Mouse (Mus musculus) embryonic facial prominence, embryonic 15.5 days (tissue): ENCODE data around the gene Gm10282. TPM values are rescaled to one million over a fixed set of nuclear protein-coding genes. Genes with fewer than 3 reads are reported as not detected.

Source experiments
- ATAC-seq: fragments of 200-750 bp; cut with Nextera tagmentation; 2 replicates; pipeline ENCODE4 v1.8.0; 2017; ENCODE audit warnings: low read depth, moderate TSS enrichment; ENCODE audit not compliant: insufficient number of reproducible peaks, low FRiP score, low TSS enrichment
- H3K27ac ChIP-seq: fragments of 300-500 bp; sonication (generic); replicated peaks from 2 replicates; pipeline ENCODE4 v1.5.1; 2015; ENCODE audit warnings: mild to moderate bottlenecking, inconsistent platforms
- H3K27me3 ChIP-seq: fragments of 300-500 bp; sonication (generic); 2 replicates; pipeline ENCODE4 v1.6.1; 2015; ENCODE audit warnings: inconsistent platforms
- H3K36me3 ChIP-seq: fragments of 300-500 bp; sonication (generic); 2 replicates; pipeline ENCODE4 v1.6.1; 2015; ENCODE audit warnings: mild to moderate bottlenecking, inconsistent platforms
- H3K4me1 ChIP-seq: fragments of 300-500 bp; sonication (generic); 2 replicates; pipeline ENCODE4 v1.6.1; 2015; ENCODE audit warnings: inconsistent platforms
- H3K4me2 ChIP-seq: fragments of 300-500 bp; sonication (generic); replicated peaks from 2 replicates; pipeline ENCODE4 v1.6.1; 2015; ENCODE audit warnings: mild to moderate bottlenecking, inconsistent platforms
- H3K4me3 ChIP-seq: fragments of 300-500 bp; sonication (generic); replicated peaks from 2 replicates; pipeline ENCODE4 v1.5.1; 2015; ENCODE audit warnings: mild to moderate bottlenecking, inconsistent platforms
- H3K9ac ChIP-seq: fragments of 300-500 bp; sonication (generic); 2 replicates; pipeline ENCODE4 v1.6.1; 2015; ENCODE audit warnings: inconsistent platforms
- H3K9me3 ChIP-seq: fragments of 300-500 bp; sonication (generic); replicated peaks from 2 replicates; pipeline ENCODE4 v1.6.1; 2016; ENCODE audit warnings: inconsistent platforms
- WGBS: fragments of 180-500 bp; shearing (Covaris S2); methylation state at CpG from one replicate; pipeline ENCODE4 v1.1.7; 2015; 5-methylcytosine and 5-hydroxymethylcytosine counted together
- polyA plus RNA-seq: library from polyadenylated mRNA; unstranded; fragments of >200 nt; fragmentation: Nextera tagmentation; extraction: Ambion mirVana; gene quantifications from 2 replicates; pipeline ENCODE4 v1.2.1, GENCODE M21; 2015

Gm10282 gene
- polyA plus RNA-seq, 1 experiment from 2014 or later = 22.9 TPM

- Histone ChIP-seq H3K4me3 (no peak overlapping the region), H3K36me3 (no peaks in the 10 kb centered on the region), H3K4me1 (peaks cover 6% of the 10 kb centered on the region; the same call in 1 of the 2 replicates), H3K27me3 (no peaks in the 10 kb centered on the region), H3K27ac (no peak overlapping the region), H3K9me3 (no peaks in the 10 kb centered on the region), H3K4me2 (no peak overlapping the region), H3K9ac (no peak overlapping the region)
- WGBS = 78% methylated on average over 3 of the region's 3 CpGs
- no peak for ATAC-seq
Measured at GRCm38 (mm10) chr8:72312926-72313518, 8.0 kb upstream of the Gm10282 start.

- no peaks in the 10 kb centered on the region for H3K27me3 ChIP-seq
- H3K9me3 ChIP-seq = no peaks in the 10 kb centered on the region
- H3K9ac ChIP-seq = no peak overlapping the region
- no peak overlapping the region for H3K4me2 ChIP-seq
- peaks cover 6% of the 10 kb centered on the region; the same call in 1 of the 2 replicates for H3K4me1 ChIP-seq
- H3K36me3 ChIP-seq = no peaks in the 10 kb centered on the region
- 34% methylated on average over 8 of the region's 8 CpGs for WGBS
- H3K4me3 ChIP-seq = no peak overlapping the region
- H3K27ac ChIP-seq = no peak overlapping the region
- ATAC-seq = peak; percentile 18; the same call in 1 of the 2 replicates
Measured at GRCm38 (mm10) chr8:72310849-72311506, 5.9 kb upstream of the Gm10282 start.

- no peak overlapping the region for H3K9ac ChIP-seq
- H3K4me2 ChIP-seq = no peak overlapping the region
- no peak overlapping the region for H3K4me3 ChIP-seq
- WGBS = 59% methylated on average over 6 of the region's 6 CpGs
- no peak overlapping the region; the same call in 1 of the 2 replicates for H3K27ac ChIP-seq
- H3K4me1 ChIP-seq = peaks cover 9% of the 10 kb centered on the region
- ATAC-seq = peak; percentile 49; the same call in 1 of the 2 replicates
- no peaks in the 10 kb centered on the region for H3K36me3 ChIP-seq
- H3K9me3 ChIP-seq = no peaks in the 10 kb centered on the region
- H3K27me3 ChIP-seq = no peaks in the 10 kb centered on the region
Measured at GRCm38 (mm10) chr8:72308276-72308675, 3.2 kb upstream of the Gm10282 start.

GRCm38 (mm10) chr8:72306913-72307312 is 1.9 kb upstream of the Gm10282 start:
- Histone ChIP-seq H3K9me3 (no peaks in the 10 kb centered on the region), H3K4me1 (peaks cover 14% of the 10 kb centered on the region), H3K27me3 (no peaks in the 10 kb centered on the region), H3K27ac (no peak overlapping the region), H3K36me3 (no peaks in the 10 kb centered on the region), H3K9ac (no peak overlapping the region), H3K4me2 (no peak overlapping the region), H3K4me3 (no peak overlapping the region)
- ATAC-seq = no peak
- 75% methylated on average over 5 of the region's 5 CpGs for WGBS

- peak; percentile 75 for ATAC-seq
- no peak overlapping the region for H3K9ac ChIP-seq
- WGBS = 31% methylated on average over 8 of the region's 8 CpGs
- H3K27me3 ChIP-seq = no peaks in the 10 kb centered on the region
- H3K4me1 ChIP-seq = peaks cover 8% of the 10 kb centered on the region
- H3K4me2 ChIP-seq = peak overlapping the region; percentile 12; the same call in 1 of the 2 replicates
- peak overlapping the region; percentile 89 for H3K27ac ChIP-seq
- H3K36me3 ChIP-seq = no peaks in the 10 kb centered on the region
- no peak overlapping the region for H3K4me3 ChIP-seq
- H3K9me3 ChIP-seq = no peaks in the 10 kb centered on the region
Measured at GRCm38 (mm10) chr8:72303633-72304032, 1.4 kb downstream of the Gm10282 start.

GRCm38 (mm10) chr8:72302986-72303612 is 2.0 kb downstream of the Gm10282 start:
- Histone ChIP-seq H3K9ac (no peak overlapping the region), H3K4me2 (peak overlapping the region; percentile 12), H3K4me1 (peaks cover 8% of the 10 kb centered on the region), H3K27me3 (no peaks in the 10 kb centered on the region), H3K27ac (peak overlapping the region; percentile 89), H3K4me3 (no peak overlapping the region), H3K9me3 (no peaks in the 10 kb centered on the region), H3K36me3 (no peaks in the 10 kb centered on the region)
- ATAC-seq = peak; percentile 48; the same call in 1 of the 2 replicates
- WGBS = 42% methylated on average over 8 of the region's 8 CpGs

- no peak overlapping the region for H3K4me3 ChIP-seq
- H3K36me3 ChIP-seq = no peaks in the 10 kb centered on the region
- H3K27me3 ChIP-seq = no peaks in the 10 kb centered on the region
- 81% methylated on average over 5 of the region's 5 CpGs for WGBS
- H3K4me2 ChIP-seq = no peak overlapping the region
- no peak for ATAC-seq
- no peak overlapping the region for H3K27ac ChIP-seq
- no peak overlapping the region for H3K9ac ChIP-seq
- H3K9me3 ChIP-seq = no peaks in the 10 kb centered on the region
- peaks cover 8% of the 10 kb centered on the region for H3K4me1 ChIP-seq
Measured at GRCm38 (mm10) chr8:72301497-72301896, 3.6 kb downstream of the Gm10282 start.

GRCm38 (mm10) chr8:72300654-72301400 is 4.2 kb downstream of the Gm10282 start:
- ATAC-seq = no peak
- H3K9me3 ChIP-seq = no peaks in the 10 kb centered on the region
- H3K4me1 ChIP-seq = peaks cover 12% of the 10 kb centered on the region
- H3K4me3 ChIP-seq = no peak overlapping the region
- no peak overlapping the region for H3K4me2 ChIP-seq
- H3K9ac ChIP-seq = no peak overlapping the region
- WGBS = 80% methylated on average over 9 of the region's 9 CpGs
- H3K36me3 ChIP-seq = no peaks in the 10 kb centered on the region
- H3K27me3 ChIP-seq = no peaks in the 10 kb centered on the region
- H3K27ac ChIP-seq = no peak overlapping the region

GRCm38 (mm10) chr8:72298928-72299327 is 6.1 kb downstream of the Gm10282 start:
- H3K4me1 ChIP-seq = peaks cover 24% of the 10 kb centered on the region
- no peak overlapping the region for H3K4me3 ChIP-seq
- WGBS = 75% methylated on average over 1 of the region's 1 CpGs
- H3K27me3 ChIP-seq = no peaks in the 10 kb centered on the region
- H3K36me3 ChIP-seq = no peaks in the 10 kb centered on the region
- no peaks in the 10 kb centered on the region for H3K9me3 ChIP-seq
- H3K9ac ChIP-seq = no peak overlapping the region
- H3K4me2 ChIP-seq = no peak overlapping the region
- H3K27ac ChIP-seq = no peak overlapping the region
- no peak for ATAC-seq

GRCm38 (mm10) chr8:72296561-72296960 is 8.5 kb downstream of the Gm10282 start:
- no peaks in the 10 kb centered on the region for H3K27me3 ChIP-seq
- H3K4me2 ChIP-seq = no peak overlapping the region
- no peaks in the 10 kb centered on the region for H3K9me3 ChIP-seq
- peaks cover 16% of the 10 kb centered on the region for H3K4me1 ChIP-seq
- ATAC-seq = no peak
- no peaks in the 10 kb centered on the region for H3K36me3 ChIP-seq
- 92% methylated on average over 8 of the region's 8 CpGs for WGBS
- no peak overlapping the region for H3K27ac ChIP-seq
- H3K4me3 ChIP-seq = no peak overlapping the region
- no peak overlapping the region for H3K9ac ChIP-seq

- peak overlapping the region; percentile 86 for H3K27ac ChIP-seq
- H3K9me3 ChIP-seq = no peaks in the 10 kb centered on the region
- peaks cover 16% of the 10 kb centered on the region for H3K4me1 ChIP-seq
- 35% methylated on average over 8 of the region's 8 CpGs for WGBS
- no peaks in the 10 kb centered on the region for H3K36me3 ChIP-seq
- H3K4me2 ChIP-seq = 0 out of 2 replicates have a peak overlapping the region, but pooled peaks have one; percentile 21
- no peak overlapping the region for H3K4me3 ChIP-seq
- H3K27me3 ChIP-seq = no peaks in the 10 kb centered on the region
- no peak overlapping the region for H3K9ac ChIP-seq
- ATAC-seq = peak; percentile 91
Measured at GRCm38 (mm10) chr8:72295679-72296078, 9.4 kb downstream of the Gm10282 start.
